Mouse (Mus musculus) spleen, adult 2 months (tissue): ENCODE data around the gene Pde4d. TPM values are rescaled to one million over a fixed set of nuclear protein-coding genes. Genes with fewer than 3 reads are reported as not detected.

Experiments used
- DNase-seq, 2 experiments: peaks; one replicate each; pipeline versions ENCODE4 v3.0.0 to v3.0.0-alpha.2; 2012 to 2021; ENCODE audit warnings: low spot score in 2 of 2, low read depth in 1 of 2
- H3K27ac ChIP-seq: fragments of 200-500 bp; 2 replicates; pipeline ENCODE4 v1.5.1; 2012; ENCODE audit warnings: low read length, inconsistent platforms; ENCODE audit not compliant: insufficient read depth
- H3K27me3 ChIP-seq: fragments of 200-500 bp; 2 replicates; pipeline ENCODE4 v1.6.1; 2012; ENCODE audit warnings: mild to moderate bottlenecking, moderate library complexity, low read length, inconsistent platforms; ENCODE audit not compliant: control insufficient read depth, insufficient read depth
- H3K36me3 ChIP-seq: fragments of 200-500 bp; 2 replicates; pipeline ENCODE4 v1.6.1; 2012; ENCODE audit warnings: mild to moderate bottlenecking, low read length, inconsistent platforms; ENCODE audit not compliant: control insufficient read depth, insufficient read depth
- H3K4me1 ChIP-seq: fragments of 200-500 bp; 2 replicates; pipeline ENCODE4 v1.6.1; 2011; ENCODE audit warnings: inconsistent platforms; ENCODE audit not compliant: control insufficient read depth, insufficient read depth, insufficient read length
- H3K4me3 ChIP-seq: fragments of 200-500 bp; 2 replicates; pipeline ENCODE4 v1.5.1; 2011; ENCODE audit warnings: mild to moderate bottlenecking, inconsistent platforms; ENCODE audit not compliant: insufficient read depth, insufficient read length; ENCODE audit errors: extremely low read depth
- CTCF ChIP-seq: fragments of 200-500 bp; IDR thresholded peaks from 2 replicates; pipeline ENCODE4 v1.5.1; 2011; ENCODE audit warnings: mild to moderate bottlenecking, inconsistent platforms; ENCODE audit not compliant: insufficient read depth, insufficient read length, insufficient replicate concordance; ENCODE audit errors: extremely low read depth
- POLR2A ChIP-seq: fragments of 200-500 bp; IDR thresholded peaks from 2 replicates; pipeline ENCODE4 v1.6.1; 2011; ENCODE audit warnings: low read depth, low read length, inconsistent platforms
- WGBS: fragments of 180-500 bp; shearing (Covaris S2); methylation state at CpG from one replicate; pipeline ENCODE4 v1.1.7; 2018; 5-methylcytosine and 5-hydroxymethylcytosine counted together
- polyA plus RNA-seq: library from polyadenylated mRNA; depleted of rRNA; stranded (reverse); fragments of >200 nt; gene quantifications from 2 replicates; pipeline ENCODE4 v1.2.3, GENCODE M21; 2012

Pde4d gene
- polyA plus RNA-seq, 1 experiment, result 4.8 TPM

GRCm38 (mm10) chr13:109092654-109093053 lies 642.9 kb downstream of the Pde4d start:
- Histone ChIP-seq H3K27ac (no peak overlapping the region), H3K4me3 (no peak overlapping the region), H3K27me3 (no peaks in the 10 kb centered on the region), H3K4me1 (no peaks in the 10 kb centered on the region), H3K36me3 (no peaks in the 10 kb centered on the region)
- no peak for TF ChIP-seq CTCF
- TF ChIP-seq POLR2A, result no peak
- WGBS, result 68% methylated on average over 3 of the region's 3 CpGs
- DNase-seq, result no peak

DNA sequence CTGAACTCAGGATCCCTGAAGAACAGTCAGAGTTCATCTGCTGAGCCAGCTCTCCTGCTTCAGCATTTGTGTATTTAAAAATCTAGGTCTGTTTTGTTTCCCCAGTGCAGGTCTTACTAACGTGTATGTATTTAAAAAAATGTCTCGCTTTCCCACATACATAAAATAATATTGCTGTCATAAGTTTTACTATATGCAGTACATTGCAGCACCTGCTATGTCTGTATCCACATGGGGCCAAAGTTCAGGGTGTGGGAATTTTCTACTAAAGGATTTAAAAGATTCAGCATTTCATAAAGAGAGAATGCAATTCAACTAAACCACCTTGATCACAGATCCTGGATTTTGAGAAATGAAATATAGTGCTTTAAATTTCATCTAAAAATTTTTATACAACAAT lies 646.9 kb downstream of the Pde4d start:
- 89% methylated on average over 2 of the region's 2 CpGs for WGBS
- TF ChIP-seq CTCF (no peak), POLR2A (no peak)
- Histone ChIP-seq H3K4me1 (no peaks in the 10 kb centered on the region), H3K27me3 (no peaks in the 10 kb centered on the region), H3K4me3 (no peak overlapping the region), H3K36me3 (no peaks in the 10 kb centered on the region), H3K27ac (no peak overlapping the region)
- no peak for DNase-seq

DNA sequence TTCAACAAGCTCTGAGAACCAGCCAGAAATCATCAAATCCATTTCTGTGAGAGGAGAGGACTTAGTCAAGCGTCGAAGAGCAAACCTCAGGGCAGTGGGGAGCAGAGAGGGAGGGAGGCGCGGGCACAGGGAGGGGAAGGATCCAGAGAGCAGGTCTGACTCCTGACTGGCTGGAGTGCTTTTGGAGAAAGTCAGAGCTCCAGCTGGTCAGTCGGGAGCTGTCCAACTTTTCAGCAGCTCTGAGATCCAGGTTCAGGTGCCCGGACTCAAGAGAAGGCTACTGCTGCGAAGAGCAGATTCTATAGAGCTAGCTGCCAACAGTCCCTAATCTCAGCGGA lies 666.2 kb downstream of the Pde4d start:
- Histone ChIP-seq H3K27ac (no peak overlapping the region), H3K4me3 (no peak overlapping the region), H3K27me3 (peaks cover 10% of the 10 kb centered on the region), H3K36me3 (no peaks in the 10 kb centered on the region), H3K4me1 (peaks cover 3% of the 10 kb centered on the region; the same call in 1 of the 2 replicates)
- 4% methylated on average over 8 of the region's 8 CpGs for WGBS
- TF ChIP-seq CTCF, result no peak
- no peak for TF ChIP-seq POLR2A
- no peak for DNase-seq

GRCm38 (mm10) chr13:109116342-109117201 lies 666.8 kb downstream of the Pde4d start:
- Histone ChIP-seq H3K27me3 (peaks cover 10% of the 10 kb centered on the region), H3K36me3 (no peaks in the 10 kb centered on the region), H3K27ac (no peak overlapping the region), H3K4me3 (no peak overlapping the region), H3K4me1 (peaks cover 3% of the 10 kb centered on the region; the same call in 1 of the 2 replicates)
- no peak for DNase-seq
- TF ChIP-seq CTCF (no peak), POLR2A (no peak)
- WGBS, result 2% methylated on average over 55 of the region's 63 CpGs

DNA sequence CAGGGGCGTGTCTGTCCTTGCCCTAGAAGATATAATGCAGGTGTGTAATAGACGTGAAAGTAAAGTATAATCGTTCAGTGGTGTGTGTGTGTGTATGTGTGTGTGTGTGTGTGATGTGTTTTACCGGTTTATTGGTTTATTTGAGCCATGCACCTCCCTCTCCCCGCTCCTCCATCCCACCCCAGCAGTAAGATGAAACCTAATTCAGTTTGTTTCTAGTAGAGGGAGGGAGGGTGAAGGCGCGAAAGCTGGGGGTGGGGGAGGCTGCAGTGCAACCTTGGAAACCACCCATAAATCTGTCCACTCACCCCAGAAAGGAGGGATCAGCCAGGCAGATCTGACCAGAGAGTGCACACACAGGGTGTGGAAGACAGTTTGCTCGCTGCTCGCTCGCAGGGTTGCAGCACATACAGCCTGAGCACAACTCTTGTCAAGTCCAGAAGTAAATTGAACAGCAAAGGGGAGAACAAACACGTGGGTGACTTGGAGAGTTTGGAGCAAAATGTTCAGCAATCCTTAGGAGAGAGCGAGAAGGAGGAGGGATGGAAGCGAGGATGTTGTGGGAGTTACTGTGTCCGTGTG lies 667.6 kb downstream of the Pde4d start:
- 35% methylated on average over 14 of the region's 14 CpGs for WGBS

DNA sequence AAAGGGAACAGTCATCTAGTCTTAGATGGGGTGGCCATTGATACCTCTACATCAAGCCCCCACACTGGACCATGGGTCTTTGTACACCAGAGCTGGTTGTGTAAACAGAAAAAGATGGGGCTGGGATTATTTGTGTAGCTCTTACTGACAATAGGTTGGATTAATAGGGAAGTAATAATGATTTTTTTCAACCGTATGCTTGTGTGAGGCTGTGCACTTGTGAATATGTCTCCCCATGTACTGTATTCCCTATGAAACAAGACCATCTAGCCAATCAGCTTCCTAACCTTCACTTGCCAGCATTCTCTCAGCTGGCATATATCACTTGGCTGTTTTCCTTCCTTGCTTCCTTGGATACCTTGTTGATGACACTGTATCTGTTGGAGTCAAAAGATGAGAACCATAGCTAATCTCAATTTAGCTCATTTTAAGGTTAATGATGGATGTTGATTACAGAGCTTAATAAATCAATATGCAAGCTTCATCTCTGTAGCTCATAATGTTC lies 668.6 kb downstream of the Pde4d start:
- peaks cover 3% of the 10 kb centered on the region; the same call in 1 of the 2 replicates for H3K4me1 ChIP-seq
- H3K27ac ChIP-seq, result no peak overlapping the region
- DNase-seq, result no peak
- H3K36me3 ChIP-seq, result no peaks in the 10 kb centered on the region
- H3K4me3 ChIP-seq, result no peak overlapping the region
- TF ChIP-seq POLR2A, result no peak
- TF ChIP-seq CTCF, result no peak
- peaks cover 10% of the 10 kb centered on the region for H3K27me3 ChIP-seq
- 85% methylated on average over 1 of the region's 1 CpGs for WGBS

More for the DNA sequence above, 667.6 kb downstream of the Pde4d start:
- Histone ChIP-seq H3K4me1 (peaks cover 3% of the 10 kb centered on the region; the same call in 1 of the 2 replicates), H3K36me3 (no peaks in the 10 kb centered on the region), H3K4me3 (no peak overlapping the region), H3K27me3 (peaks cover 10% of the 10 kb centered on the region), H3K27ac (no peak overlapping the region)
- DNase-seq, result no peak
- TF ChIP-seq POLR2A (no peak), CTCF (no peak)
